Mouse (Mus musculus) olfactory bulb, adult 2 months (tissue): ENCODE data around the gene Pafah1b3.

Source experiments
- CTCF ChIP-seq: fragments of 200-500 bp; IDR thresholded peaks from 2 replicates; pipeline ENCODE4 v1.5.1; 2012; ENCODE audit warnings: low read depth, mild to moderate bottlenecking, low read length, moderate library complexity; ENCODE audit not compliant: insufficient read depth
- POLR2A ChIP-seq: fragments of 200-500 bp; IDR thresholded peaks from 2 replicates; pipeline ENCODE4 v1.6.1; 2012; ENCODE audit warnings: mild to moderate bottlenecking, low read depth, low read length, moderate library complexity; ENCODE audit not compliant: insufficient read depth

- TF ChIP-seq CTCF (no peak), POLR2A (no peak)
Measured at GRCm38 (mm10) chr7:25334472-25334871, 36.7 kb upstream of the Pafah1b3 start.
